Mouse (Mus musculus): Measurements from ENCODE around the gene Slc22a4. TPM values are rescaled to one million over a fixed set of nuclear protein-coding genes. Genes with fewer than 3 reads are reported as not detected.

The Slc22a4 gene
- polyA plus RNA-seq (2017; shearing (Covaris generic)) = 0.55 TPM

DNA sequence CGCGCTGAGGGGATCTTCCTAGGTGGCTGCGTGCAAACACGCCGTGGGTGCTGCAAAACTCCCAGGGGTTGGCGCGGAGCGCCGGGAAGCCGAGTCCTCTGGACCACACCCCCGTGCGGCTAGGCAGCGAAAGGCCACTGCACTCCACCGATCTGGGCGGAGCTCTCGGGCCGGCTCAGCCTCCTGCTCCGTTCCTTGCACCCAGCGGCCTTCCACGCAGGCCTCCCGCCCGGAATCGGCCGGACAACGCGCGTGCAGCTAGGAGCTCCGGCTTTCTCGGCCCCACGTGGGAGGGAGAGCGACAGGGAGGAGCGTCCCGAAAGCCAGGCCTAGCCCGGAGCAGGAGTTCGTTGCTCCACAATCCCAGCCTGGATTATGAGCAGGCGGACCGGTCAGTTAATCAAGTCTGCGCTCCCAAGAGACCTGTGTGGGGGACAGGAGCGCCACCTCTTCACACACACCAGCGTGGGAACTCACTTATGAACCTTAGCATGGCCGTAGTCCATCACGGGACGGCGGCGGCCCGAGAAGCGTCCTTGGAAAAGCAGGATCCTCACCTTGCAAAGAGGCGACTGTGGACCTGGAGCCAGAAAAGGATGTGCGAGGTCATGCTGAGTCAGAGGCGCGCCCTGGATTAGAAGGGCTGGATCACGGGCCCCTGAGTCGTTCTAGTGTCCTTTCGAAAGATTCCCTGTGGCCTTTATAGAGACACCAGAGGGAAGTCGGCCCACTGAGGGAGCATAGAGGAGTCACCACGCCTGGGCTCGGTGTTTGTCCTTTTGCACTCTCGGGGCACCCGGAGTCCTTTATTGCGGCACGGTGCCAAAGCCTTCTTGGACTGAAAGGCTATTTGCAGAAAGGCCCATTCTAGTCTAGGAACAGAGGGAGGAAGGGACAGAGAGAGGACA is at the start of gene Slc22a4:
Gene Slc22a4 (minus strand): TSS at position 47 of the 908 bp plus-strand sequence.

GRCm38 (mm10) chr11:54068520-54069371 is 40.9 kb upstream of the Slc22a4 start, which contains the start of gene Pdlim4:
TSS of gene Pdlim4 (minus strand) at chr11:54069014.

GRCm38 (mm10) chr11:53979788-53980621 is 47.9 kb downstream of the Slc22a4 start, which contains the start of gene Slc22a21:
TSS of gene Slc22a21 (minus strand) at chr11:53980332.

Other genes starting within 250 kb of the Slc22a4 start
- gene Gm12216, start 168.8 kb downstream of the Slc22a4 start, polyA plus RNA-seq (2017; shearing (Covaris generic)) = 34.9 TPM
- gene Slc22a5, start 136.4 kb downstream of the Slc22a4 start, polyA plus RNA-seq (2017; shearing (Covaris generic)) = 41.1 TPM
- 0.51 TPM for gene Slc22a21, start 47.8 kb downstream of the Slc22a4 start, polyA plus RNA-seq (2017; shearing (Covaris generic))
- 4.2 TPM for gene Pdlim4, start 40.9 kb upstream of the Slc22a4 start, polyA plus RNA-seq (2017; shearing (Covaris generic))
- gene P4ha2, start 72.0 kb upstream of the Slc22a4 start, polyA plus RNA-seq (2017; shearing (Covaris generic)) = 0.16 TPM
- not detected for gene Csf2, start 221.6 kb upstream of the Slc22a4 start, polyA plus RNA-seq (2017; shearing (Covaris generic))
- not detected for gene Il3, start 239.2 kb upstream of the Slc22a4 start, polyA plus RNA-seq (2017; shearing (Covaris generic))